ENCODE assay signal across 8 mouse cellular contexts in the genomic region with DNA sequence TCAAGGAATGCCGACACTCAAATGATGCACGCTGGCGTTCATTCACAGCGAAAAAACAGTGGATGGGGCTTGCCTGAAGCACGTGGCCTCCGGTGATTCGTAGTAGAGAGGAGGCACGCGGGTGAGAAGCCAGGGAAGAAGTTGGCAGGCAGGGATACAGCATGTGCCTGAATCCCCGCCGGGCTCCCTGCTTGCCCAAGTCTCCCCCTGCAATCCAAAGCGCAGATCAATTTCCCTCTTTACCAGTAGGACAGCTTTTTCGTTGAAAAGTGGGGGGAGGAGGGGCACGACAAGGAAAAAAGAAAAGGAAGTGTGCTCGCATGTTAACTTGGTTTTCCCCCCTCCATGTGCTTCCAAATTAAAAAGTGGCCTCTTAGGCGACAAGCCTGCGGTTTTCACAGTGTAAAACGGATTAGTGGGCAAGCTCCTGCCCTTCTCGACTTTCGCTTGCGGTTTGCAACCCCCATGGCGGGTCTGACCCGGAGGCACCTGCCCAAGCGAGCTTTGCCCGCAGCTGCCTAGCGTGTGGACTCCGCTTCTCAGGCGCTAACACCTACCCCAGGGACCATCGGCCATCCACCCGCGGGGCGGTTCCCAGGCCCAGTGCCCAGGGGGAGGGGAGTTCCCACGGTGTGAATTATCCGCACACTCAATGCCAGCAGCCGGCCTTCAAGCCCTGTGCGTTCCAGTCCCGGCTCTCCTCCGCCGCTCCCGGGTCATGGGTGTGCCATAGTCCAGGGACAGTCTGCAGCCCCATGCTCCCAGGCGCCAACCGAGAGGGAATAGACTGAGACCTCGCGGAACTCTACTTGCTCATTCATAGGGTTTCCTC. TPM values are rescaled to one million over a fixed set of nuclear protein-coding genes. Genes with fewer than 3 reads are reported as not detected.
A peak's percentile ranks its signal among the peaks of the same experiment; 100 is the strongest.
DNase-seq lines count a peak whose midpoint lies in the region; ATAC-seq lines count a peak whose summit lies in the region.

No protein-coding gene starts in this region.

- H3K9me3 ChIP-seq in intestine, embryonic 14.5 days (ENCODE audit: control insufficient read depth, low read length) = no peaks in the 10 kb centered on the region
- H3K9me3 ChIP-seq in liver, embryonic 16.5 days (replicated peaks; ENCODE audit: control insufficient read depth, low read length) = no peaks in the 10 kb centered on the region
- H3K9me3 ChIP-seq in neural tube, embryonic 12.5 days = no peaks in the 10 kb centered on the region

- peaks cover 15% of the 10 kb centered on the region for H3K4me1 ChIP-seq in intestine, embryonic 14.5 days (replicated peaks; ENCODE audit: control insufficient read depth, insufficient read depth, low read length)
- peaks cover 28% of the 10 kb centered on the region for H3K4me1 ChIP-seq in liver, embryonic 16.5 days (ENCODE audit: control insufficient read depth, low read depth, low read length)
- H3K4me1 ChIP-seq in neural tube, embryonic 12.5 days = peaks cover 31% of the 10 kb centered on the region

- no peaks in the 10 kb centered on the region for H3K36me3 ChIP-seq in intestine, embryonic 14.5 days (ENCODE audit: control insufficient read depth, insufficient read depth, low read length)
- H3K36me3 ChIP-seq in liver, embryonic 16.5 days (ENCODE audit: control insufficient read depth, insufficient read depth) = no peaks in the 10 kb centered on the region
- H3K36me3 ChIP-seq in neural tube, embryonic 12.5 days = no peaks in the 10 kb centered on the region

- peak; percentile 52 to 68 for DNase-seq in layer of hippocampus, postnatal 10 days (ENCODE audit: low spot score in 2 of 2)
- no peak for DNase-seq in layer of hippocampus, adult 9-10 months (ENCODE audit: low spot score)
- DNase-seq in cerebellum, postnatal 25 days = peak; percentile 58 to 67
- DNase-seq in gastrocnemius, postnatal 36 days = peak; percentile 50 to 53
- DNase-seq in intestine, embryonic 14.5 days (ENCODE audit: low spot score) = peak; percentile 85
- peak; percentile 30 for DNase-seq in thymus, postnatal 25 days

- no peaks in the 10 kb centered on the region for H3K27me3 ChIP-seq in intestine, embryonic 14.5 days (replicated peaks; ENCODE audit: control insufficient read depth, insufficient read depth, low read length)
- H3K27me3 ChIP-seq in liver, embryonic 16.5 days (ENCODE audit: control insufficient read depth, insufficient read depth, low read depth, low read length) = peaks cover 60% of the 10 kb centered on the region
- H3K27me3 ChIP-seq in neural tube, embryonic 12.5 days (replicated peaks) = no peaks in the 10 kb centered on the region

- intact Hi-C loops in gastrocnemius, postnatal 36 days (cut with DNase I) = loop anchor here (5.0 to 10.0 kb wide), 4 partner anchors 181 to 1318 kb away; a partner anchor contains a TSS

- peak overlapping the region; percentile 92 for H3K4me2 ChIP-seq in intestine, embryonic 14.5 days (ENCODE audit: low read length)
- peak overlapping the region; percentile 83 for H3K4me2 ChIP-seq in liver, embryonic 16.5 days (ENCODE audit: low read depth, low read length)
- peak overlapping the region; percentile 98 for H3K4me2 ChIP-seq in neural tube, embryonic 12.5 days (replicated peaks)

- peak overlapping the region; percentile 48 for H3K9ac ChIP-seq in intestine, embryonic 14.5 days (ENCODE audit: low read length)
- H3K9ac ChIP-seq in liver, embryonic 16.5 days (ENCODE audit: low read depth, low read length) = peak overlapping the region; percentile 50
- H3K9ac ChIP-seq in neural tube, embryonic 12.5 days = peak overlapping the region; percentile 69

- H3K27ac ChIP-seq in intestine, embryonic 14.5 days (ENCODE audit: low read depth) = no peak overlapping the region; the same call in 1 of the 2 replicates
- H3K27ac ChIP-seq in liver, embryonic 16.5 days (ENCODE audit: low read length) = no peak overlapping the region
- H3K27ac ChIP-seq in neural tube, embryonic 12.5 days = peak overlapping the region; percentile 50; the same call in 1 of the 2 replicates

- peak overlapping the region; percentile 52 for H3K4me3 ChIP-seq in intestine, embryonic 14.5 days (ENCODE audit: low read depth, low read length)
- peak overlapping the region; percentile 66 for H3K4me3 ChIP-seq in liver, embryonic 16.5 days (ENCODE audit: low read depth, low read length)
- peak overlapping the region; percentile 63 for H3K4me3 ChIP-seq in neural tube, embryonic 12.5 days

- ATAC-seq in intestine, embryonic 14.5 days (replicated peaks; ENCODE audit: low FRiP score, low TSS enrichment, low read depth) = peak; percentile 32
- peak; percentile 2; the same call in 1 of the 2 replicates for ATAC-seq in liver, embryonic 16.5 days (ENCODE audit: low read depth)
- peak; percentile 7 for ATAC-seq in neural tube, embryonic 12.5 days (ENCODE audit: low FRiP score, low read depth)

- WGBS in intestine, embryonic 14.5 days = 1% methylated on average over 44 of the region's 44 CpGs
- WGBS in liver, embryonic 16.5 days (ENCODE audit: insufficient replicate concordance) = under 1% methylated on average over 44 of the region's 44 CpGs
- under 1% methylated on average over 44 of the region's 44 CpGs for WGBS in neural tube, embryonic 12.5 days

RNA-seq across cellular contexts. Expression of a gene that starts 11.2 kb away (rescaled TPM):
- total RNA-seq in layer of hippocampus, postnatal 10 days (2021) = 1 to 10 TPM; 3.3 to 3.8 TPM
- under 1 TPM; 0.17 to 0.20 TPM for total RNA-seq in gastrocnemius, postnatal 36 days (2021)
- polyA plus RNA-seq in intestine, embryonic 14.5 days (2014; fragmentation: Nextera tagmentation; extraction: Ambion mirVana) = 11.5 and 13.3 TPM in 2 replicates
- 1.3 and 1.4 TPM in 2 replicates for polyA plus RNA-seq in liver, embryonic 16.5 days (2015; fragmentation: Nextera tagmentation; extraction: Ambion mirVana)
- polyA plus RNA-seq in neural tube, embryonic 12.5 days (2016; fragmentation: Nextera tagmentation; extraction: Ambion mirVana) = 17.1 and 17.6 TPM in 2 replicates

RNA-seq across cellular contexts. Expression of a gene that starts 22.5 kb away (rescaled TPM):
- total RNA-seq in layer of hippocampus, postnatal 10 days (2021) = 10 to 100 TPM; 12.7 to 14.8 TPM
- under 1 TPM; 0.18 to 0.25 TPM for total RNA-seq in gastrocnemius, postnatal 36 days (2021)
- polyA plus RNA-seq in intestine, embryonic 14.5 days (2014; fragmentation: Nextera tagmentation; extraction: Ambion mirVana) = 3.3 and 3.8 TPM in 2 replicates
- polyA plus RNA-seq in liver, embryonic 16.5 days (2015; fragmentation: Nextera tagmentation; extraction: Ambion mirVana) = 0.28 and 0.38 TPM in 2 replicates
- polyA plus RNA-seq in neural tube, embryonic 12.5 days (2016; fragmentation: Nextera tagmentation; extraction: Ambion mirVana) = 13.2 and 13.4 TPM in 2 replicates

RNA-seq across cellular contexts. Expression of a gene that starts 28.7 kb away (rescaled TPM):
- total RNA-seq in layer of hippocampus, postnatal 10 days (2021) = 10 to 100 TPM; 48.8 to 58.2 TPM
- 10 to 100 TPM; 15.6 to 21.9 TPM for total RNA-seq in gastrocnemius, postnatal 36 days (2021)
- 36.4 and 40.2 TPM in 2 replicates for polyA plus RNA-seq in intestine, embryonic 14.5 days (2014; fragmentation: Nextera tagmentation; extraction: Ambion mirVana)
- 23.8 and 24.3 TPM in 2 replicates for polyA plus RNA-seq in liver, embryonic 16.5 days (2015; fragmentation: Nextera tagmentation; extraction: Ambion mirVana)
- 60.5 and 67.2 TPM in 2 replicates for polyA plus RNA-seq in neural tube, embryonic 12.5 days (2016; fragmentation: Nextera tagmentation; extraction: Ambion mirVana)

RNA-seq across cellular contexts. Expression of a gene that starts 29.6 kb away (rescaled TPM):
- total RNA-seq in layer of hippocampus, postnatal 10 days (2021) = not detected
- not detected for total RNA-seq in gastrocnemius, postnatal 36 days (2021)
- not detected in 2 replicates for polyA plus RNA-seq in intestine, embryonic 14.5 days (2014; fragmentation: Nextera tagmentation; extraction: Ambion mirVana)
- polyA plus RNA-seq in liver, embryonic 16.5 days (2015; fragmentation: Nextera tagmentation; extraction: Ambion mirVana) = not detected in 2 replicates
- not detected in 2 replicates for polyA plus RNA-seq in neural tube, embryonic 12.5 days (2016; fragmentation: Nextera tagmentation; extraction: Ambion mirVana)
